Mouse (Mus musculus): Measurements from ENCODE around the gene 5430419D17Rik.

5430419D17Rik gene

GRCm38 (mm10) chr7:131317587-131317986 is 143.4 kb downstream of the 5430419D17Rik start:
- DNase-seq (ENCODE audit: low read depth): no peak

GRCm38 (mm10) chr7:131318340-131318739 is 144.1 kb downstream of the 5430419D17Rik start:
- no peak for DNase-seq (ENCODE audit: low read depth)

- DNase-seq (ENCODE audit: low read depth): no peak
Measured at GRCm38 (mm10) chr7:131322192-131322591, 148.0 kb downstream of the 5430419D17Rik start, which contains the start of gene Cuzd1. Gene Cuzd1, minus strand, starts transcription at chr7:131322292.

GRCm38 (mm10) chr7:131327054-131327453 is 152.9 kb downstream of the 5430419D17Rik start:
- DNase-seq (ENCODE audit: low read depth): no peak

GRCm38 (mm10) chr7:131329416-131329815 is 155.2 kb downstream of the 5430419D17Rik start, which contains the start of gene Fam24b:
Gene Fam24b, minus strand, starts transcription at chr7:131329516.
- DNase-seq (ENCODE audit: low read depth): no peak

GRCm38 (mm10) chr7:131331688-131332087 is 157.5 kb downstream of the 5430419D17Rik start:
- no peak for DNase-seq (ENCODE audit: low read depth)

GRCm38 (mm10) chr7:131333564-131333963 is 159.4 kb downstream of the 5430419D17Rik start, which contains the start of gene Fam24a:
Gene Fam24a, plus strand, starts transcription at chr7:131333864.
- no peak for DNase-seq (ENCODE audit: low read depth)

- DNase-seq (ENCODE audit: low read depth): no peak
Measured at GRCm38 (mm10) chr7:131337502-131338068, 163.4 kb downstream of the 5430419D17Rik start.

GRCm38 (mm10) chr7:131345856-131346541 is 171.8 kb downstream of the 5430419D17Rik start:
- no peak for DNase-seq (ENCODE audit: low read depth)
